Mouse (Mus musculus) liver, adult (tissue): ENCODE results near the gene Ccdc85a.

Source experiments
- GATA4 ChIP-seq: IDR thresholded peaks from 2 replicates; pipeline ENCODE4 v1.6.1; 2014; ENCODE audit warnings: mild to moderate bottlenecking, low read length; ENCODE audit not compliant: insufficient replicate concordance

Gene Ccdc85a

GRCm38 (mm10) chr11:28583911-28584434, at the start of gene Ccdc85a:
Gene Ccdc85a, minus strand, starts transcription at chr11:28584324.
- no peak for TF ChIP-seq GATA4

GRCm38 (mm10) chr11:28633571-28634125, 49.5 kb upstream of the Ccdc85a start:
- TF ChIP-seq GATA4 = no peak

GRCm38 (mm10) chr11:28633093-28633492, 49.0 kb upstream of the Ccdc85a start:
- no peak for TF ChIP-seq GATA4

- no peak for TF ChIP-seq GATA4
Observed at GRCm38 (mm10) chr11:28630771-28631170, 46.6 kb upstream of the Ccdc85a start.

GRCm38 (mm10) chr11:28610781-28611491, 26.8 kb upstream of the Ccdc85a start:
- TF ChIP-seq GATA4 = no peak

- no peak for TF ChIP-seq GATA4
Observed at GRCm38 (mm10) chr11:28583138-28583910, 800 bp downstream of the Ccdc85a start.

- TF ChIP-seq GATA4 = no peak
Observed at GRCm38 (mm10) chr11:28582218-28582617, 1.9 kb downstream of the Ccdc85a start.

GRCm38 (mm10) chr11:28572423-28572822, 11.7 kb downstream of the Ccdc85a start:
- TF ChIP-seq GATA4 = no peak

- no peak for TF ChIP-seq GATA4
Observed at GRCm38 (mm10) chr11:28556420-28556819, 27.7 kb downstream of the Ccdc85a start.

GRCm38 (mm10) chr11:28543429-28543828, 40.7 kb downstream of the Ccdc85a start:
- no peak for TF ChIP-seq GATA4

- no peak for TF ChIP-seq GATA4
Observed at GRCm38 (mm10) chr11:28541307-28541706, 42.8 kb downstream of the Ccdc85a start.

GRCm38 (mm10) chr11:28533286-28533685, 50.8 kb downstream of the Ccdc85a start:
- no peak for TF ChIP-seq GATA4

GRCm38 (mm10) chr11:28501190-28501589, 82.9 kb downstream of the Ccdc85a start:
- TF ChIP-seq GATA4 = no peak

GRCm38 (mm10) chr11:28497034-28497433, 87.1 kb downstream of the Ccdc85a start:
- no peak for TF ChIP-seq GATA4

GRCm38 (mm10) chr11:28493362-28493761, 90.8 kb downstream of the Ccdc85a start:
- TF ChIP-seq GATA4 = no peak

GRCm38 (mm10) chr11:28491330-28491729, 92.8 kb downstream of the Ccdc85a start:
- TF ChIP-seq GATA4 = no peak
